Mouse (Mus musculus): Measurements from ENCODE around the gene Cyb5r1. TPM values are rescaled to one million over a fixed set of nuclear protein-coding genes. Genes with fewer than 3 reads are reported as not detected.

Cyb5r1 gene
- total and polyA plus RNA-seq, 2 experiments from 2014 or later: 9.2 to 14.5 TPM

DNA sequence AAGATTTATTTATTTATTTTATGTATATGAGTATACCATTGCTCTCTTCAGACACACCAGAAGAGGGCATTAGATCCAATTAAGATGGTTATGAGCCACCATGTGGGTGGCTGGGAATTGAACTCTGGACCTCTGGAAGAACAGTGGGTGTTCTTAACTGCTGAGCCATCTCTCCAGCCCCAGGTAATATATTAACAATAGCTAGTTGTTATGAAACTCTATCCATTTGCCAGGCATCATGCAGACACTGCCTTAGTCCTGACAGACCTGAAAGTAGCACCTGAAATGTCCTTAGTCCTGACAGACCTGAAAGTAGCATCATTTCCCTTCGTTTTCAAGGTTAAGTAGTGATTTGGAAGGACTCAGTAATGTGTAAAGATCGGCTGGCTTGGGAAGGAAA lies 8.7 kb downstream of the Cyb5r1 start:
- ATAC-seq: no peak
- peaks cover 11% of the 10 kb centered on the region for H3K4me1 ChIP-seq (ENCODE audit: insufficient read depth)
- no peak for DNase-seq
- H3K4me3 ChIP-seq (ENCODE audit: low read depth, low read length): no peak overlapping the region
- H3K27me3 ChIP-seq (ENCODE audit: insufficient read depth, low read length): no peaks in the 10 kb centered on the region
- 55% methylated on average over 2 of the region's 2 CpGs for WGBS
- H3K36me3 ChIP-seq (ENCODE audit: insufficient read depth): 0 out of 2 replicates have a peak, but pooled peaks cover 8% of the 10 kb centered on the region
- TF ChIP-seq CTCF (IDR thresholded peaks at IDR 0.05; ENCODE audit: low read depth): no peak
- H3K9ac ChIP-seq: no peak overlapping the region
- no peak overlapping the region for H3K4me2 ChIP-seq (ENCODE audit: low read depth)
- no peaks in the 10 kb centered on the region for H3K9me3 ChIP-seq (ENCODE audit: low read length)
- no peak overlapping the region for H3K27ac ChIP-seq (ENCODE audit: low read depth, low read length)

DNA sequence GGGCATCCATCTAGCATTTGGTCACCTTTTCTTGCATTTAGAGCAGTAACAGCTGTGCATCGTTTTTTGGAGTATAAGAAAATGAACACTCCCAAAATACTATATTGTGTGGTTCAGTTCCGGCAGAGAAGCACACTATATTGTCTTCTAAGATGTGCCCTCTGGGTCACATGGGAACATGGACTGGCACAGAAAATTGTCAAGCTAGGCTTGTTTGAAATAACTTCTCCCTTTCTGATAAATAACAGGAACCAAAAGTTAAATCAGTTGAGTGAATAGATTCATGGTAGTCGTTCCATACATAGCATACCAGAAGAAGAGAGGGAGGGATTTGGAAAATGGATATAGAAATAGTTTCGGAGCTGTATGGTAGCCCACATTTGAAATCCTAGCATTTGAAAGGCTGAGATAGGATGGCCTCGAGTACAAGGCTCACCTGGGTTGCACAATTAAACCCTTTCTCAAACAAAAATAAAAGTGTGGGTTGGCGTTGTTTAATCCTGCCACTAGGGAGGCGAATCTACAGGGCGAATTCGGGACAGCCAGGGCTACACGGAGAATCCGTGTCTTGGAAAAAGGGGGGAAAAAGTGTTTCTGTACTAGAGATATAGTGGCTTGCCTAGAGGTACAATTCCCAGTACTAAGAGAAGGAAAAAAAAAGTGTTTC lies 9.3 kb downstream of the Cyb5r1 start:
- Histone ChIP-seq H3K4me2 (ENCODE audit: low read depth) (peak overlapping the region; percentile 53), H3K9ac (0 out of 2 replicates have a peak overlapping the region, but pooled peaks have one; percentile 6), H3K9me3 (ENCODE audit: low read length) (no peaks in the 10 kb centered on the region), H3K4me1 (ENCODE audit: insufficient read depth) (peaks cover 11% of the 10 kb centered on the region), H3K36me3 (ENCODE audit: insufficient read depth) (0 out of 2 replicates have a peak, but pooled peaks cover 2% of the 10 kb centered on the region), H3K27ac (ENCODE audit: low read depth, low read length) (peak overlapping the region; percentile 57; the same call in 1 of the 2 replicates), H3K4me3 (ENCODE audit: low read depth, low read length) (peak overlapping the region; percentile 96), H3K27me3 (ENCODE audit: insufficient read depth, low read length) (no peaks in the 10 kb centered on the region)
- peak; percentile 58; the same call in 1 of the 2 replicates for TF ChIP-seq CTCF (IDR thresholded peaks at IDR 0.05; ENCODE audit: low read depth)
- WGBS: 13% methylated on average over 11 of the region's 11 CpGs
- ATAC-seq (peak; percentile 49), DNase-seq (no peak)

DNA sequence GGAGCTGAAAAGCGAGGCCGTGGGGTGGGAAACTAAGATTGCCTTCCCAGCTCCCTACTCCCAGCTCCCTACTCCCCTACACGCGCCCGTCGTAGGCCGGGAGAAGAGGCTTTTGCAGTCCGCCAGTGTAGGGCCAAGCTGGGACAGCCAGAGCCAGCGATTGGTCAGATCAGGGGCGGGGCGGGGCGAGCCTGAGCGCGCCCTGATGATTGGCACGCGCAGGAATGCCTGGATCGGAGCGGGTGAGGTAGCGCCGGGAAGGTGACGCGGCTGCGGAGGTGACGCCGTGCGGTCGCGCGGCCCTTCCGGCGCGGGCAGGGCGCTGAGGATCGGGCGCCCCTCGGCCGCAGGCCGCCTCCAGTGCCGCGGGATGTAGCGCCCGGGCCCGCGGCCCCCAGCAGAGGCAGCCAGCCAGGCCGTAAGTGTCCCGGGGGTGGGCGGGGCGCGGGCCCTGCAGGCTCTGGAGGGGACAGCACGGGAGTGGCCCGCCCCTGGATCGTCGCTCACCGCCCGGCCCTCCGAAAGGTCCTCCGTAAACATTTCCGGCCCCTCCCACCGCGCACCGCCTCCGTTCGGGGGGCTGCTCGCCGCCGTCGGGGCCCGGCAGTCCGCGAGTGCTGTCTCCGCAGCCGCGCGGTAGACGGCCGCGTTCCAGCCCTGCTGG lies 9.9 kb downstream of the Cyb5r1 start, which contains the start of gene Adipor1:
Adipor1 (plus strand) TSS at position 211 of the 664 bp plus-strand sequence.
- H3K9me3 ChIP-seq (ENCODE audit: low read length): no peaks in the 10 kb centered on the region
- no peaks in the 10 kb centered on the region for H3K27me3 ChIP-seq (ENCODE audit: insufficient read depth, low read length)
- DNase-seq (peak; percentile 96), ATAC-seq (peak; percentile 100)
- peak; percentile 28; the same call in 1 of the 2 replicates for TF ChIP-seq CTCF (IDR thresholded peaks at IDR 0.05; ENCODE audit: low read depth)
- H3K4me2 ChIP-seq (ENCODE audit: low read depth): peak within 1 kb of the TSS; percentile 53
- no peaks in the 10 kb centered on the region for H3K36me3 ChIP-seq (ENCODE audit: insufficient read depth)
- under 1% methylated on average over 68 of the region's 77 CpGs for WGBS
- H3K9ac ChIP-seq: peak within 1 kb of the TSS; percentile 79
- peak within 1 kb of the TSS; percentile 96 for H3K4me3 ChIP-seq (ENCODE audit: low read depth, low read length)
- H3K4me1 ChIP-seq (ENCODE audit: insufficient read depth): peaks cover 11% of the 10 kb centered on the region
- H3K27ac ChIP-seq (ENCODE audit: low read depth, low read length): peak within 1 kb of the TSS; percentile 85

DNA sequence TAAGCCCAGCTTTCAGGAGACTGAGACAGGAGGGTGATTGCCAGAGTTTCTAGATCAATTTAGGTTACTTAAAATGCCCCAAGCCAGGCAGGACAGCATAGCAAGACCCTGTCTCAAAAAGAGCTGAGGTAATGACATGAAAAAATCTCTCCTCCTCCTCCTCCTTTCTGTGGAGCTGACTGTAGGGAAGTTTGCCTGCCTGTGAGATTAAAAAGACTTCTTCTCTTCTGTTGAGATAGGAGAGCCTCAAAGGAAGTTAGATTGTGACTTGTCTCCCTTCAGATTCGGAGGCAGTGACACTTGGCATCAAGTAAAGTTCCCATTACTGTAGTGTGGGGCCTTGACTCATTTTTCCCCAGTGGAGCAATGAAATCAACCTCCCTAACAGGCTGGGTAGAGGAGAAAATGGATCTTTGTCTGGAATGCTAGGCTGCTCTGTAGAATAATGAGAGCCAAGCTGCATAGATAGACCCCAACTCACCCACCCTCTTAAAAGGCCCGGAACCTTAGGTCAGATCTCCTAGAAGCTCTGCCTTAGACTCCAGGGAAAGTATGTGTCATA lies 13.1 kb downstream of the Cyb5r1 start:
- H3K4me1 ChIP-seq (ENCODE audit: insufficient read depth): peaks cover 11% of the 10 kb centered on the region
- 75% methylated on average over 2 of the region's 2 CpGs for WGBS
- no peak overlapping the region for H3K27ac ChIP-seq (ENCODE audit: low read depth, low read length)
- TF ChIP-seq CTCF (IDR thresholded peaks at IDR 0.05; ENCODE audit: low read depth): no peak
- H3K4me3 ChIP-seq (ENCODE audit: low read depth, low read length): no peak overlapping the region
- DNase-seq (no peak), ATAC-seq (no peak)
- no peaks in the 10 kb centered on the region for H3K27me3 ChIP-seq (ENCODE audit: insufficient read depth, low read length)
- no peaks in the 10 kb centered on the region for H3K9me3 ChIP-seq (ENCODE audit: low read length)
- no peak overlapping the region for H3K9ac ChIP-seq
- H3K4me2 ChIP-seq (ENCODE audit: low read depth): no peak overlapping the region
- H3K36me3 ChIP-seq (ENCODE audit: insufficient read depth): no peaks in the 10 kb centered on the region; the same call in none of the 2 replicates

DNA sequence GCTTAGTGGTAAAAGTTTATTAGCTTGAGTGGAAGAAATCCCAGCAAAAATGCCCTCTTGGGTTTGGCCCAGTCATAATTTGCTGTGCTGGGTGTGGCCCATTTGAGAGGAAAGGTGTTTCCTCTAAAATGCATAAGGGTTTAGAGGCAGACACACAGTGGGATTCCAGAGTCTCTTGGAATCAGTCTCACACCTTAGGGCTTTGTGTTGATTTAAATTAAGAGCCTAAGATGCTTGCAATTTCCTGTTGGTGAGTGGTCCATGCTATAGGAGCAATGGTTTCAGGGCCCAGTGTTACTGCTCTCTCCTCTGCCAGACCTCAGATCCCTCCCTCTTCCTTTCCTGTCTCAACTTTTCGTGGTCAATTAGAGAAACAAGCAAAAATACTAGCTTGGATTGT lies 13.8 kb downstream of the Cyb5r1 start:
- Histone ChIP-seq H3K36me3 (ENCODE audit: insufficient read depth) (peaks cover under 1% of the 10 kb centered on the region), H3K4me1 (ENCODE audit: insufficient read depth) (peaks cover 11% of the 10 kb centered on the region), H3K9me3 (ENCODE audit: low read length) (no peaks in the 10 kb centered on the region), H3K4me3 (ENCODE audit: low read depth, low read length) (no peak overlapping the region), H3K9ac (no peak overlapping the region), H3K27ac (ENCODE audit: low read depth, low read length) (no peak overlapping the region), H3K27me3 (ENCODE audit: insufficient read depth, low read length) (no peaks in the 10 kb centered on the region), H3K4me2 (ENCODE audit: low read depth) (no peak overlapping the region)
- DNase-seq: no peak
- TF ChIP-seq CTCF (IDR thresholded peaks at IDR 0.05; ENCODE audit: low read depth): no peak
- WGBS: 74% methylated on average over 1 of the region's 1 CpGs
- no peak for ATAC-seq

DNA sequence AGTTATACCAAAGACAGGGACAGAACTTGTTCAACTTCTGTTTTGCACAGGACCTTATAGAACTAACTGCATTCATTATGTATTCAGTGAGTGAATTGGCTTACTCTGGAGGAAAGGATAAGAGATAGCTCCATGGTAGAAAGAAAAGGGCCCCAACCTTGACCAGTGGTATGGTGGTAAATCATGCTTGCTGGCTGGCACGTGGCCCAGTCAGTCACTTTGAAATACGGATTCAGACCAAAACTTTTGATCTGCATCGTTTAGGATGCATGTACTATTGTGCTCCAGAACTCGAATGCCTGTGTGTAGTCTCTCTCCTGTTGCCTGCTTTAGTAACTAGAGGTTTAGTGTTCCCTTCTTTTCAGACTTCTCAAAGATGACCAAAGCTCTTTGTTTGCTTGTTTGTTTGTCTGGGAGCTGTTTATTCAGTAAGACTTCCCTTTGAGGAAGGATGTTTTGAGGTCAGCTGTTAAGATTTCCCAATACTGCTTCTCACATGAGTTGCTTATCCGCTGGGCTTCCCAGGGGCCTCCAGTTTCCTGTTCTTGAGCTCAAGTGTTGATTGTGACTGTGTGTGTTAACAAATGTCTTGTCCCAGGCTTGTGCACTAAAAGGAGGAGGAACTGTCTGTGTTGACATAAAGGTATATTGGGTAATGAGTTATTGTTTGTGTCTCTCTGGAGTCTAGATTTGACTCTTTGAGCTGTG lies 14.5 kb downstream of the Cyb5r1 start:
- Histone ChIP-seq H3K9ac (no peak overlapping the region), H3K27me3 (ENCODE audit: insufficient read depth, low read length) (no peaks in the 10 kb centered on the region), H3K4me1 (ENCODE audit: insufficient read depth) (peaks cover 7% of the 10 kb centered on the region), H3K4me3 (ENCODE audit: low read depth, low read length) (no peak overlapping the region), H3K36me3 (ENCODE audit: insufficient read depth) (peaks cover 8% of the 10 kb centered on the region), H3K27ac (ENCODE audit: low read depth, low read length) (no peak overlapping the region), H3K9me3 (ENCODE audit: low read length) (no peaks in the 10 kb centered on the region), H3K4me2 (ENCODE audit: low read depth) (no peak overlapping the region)
- DNase-seq (no peak), ATAC-seq (no peak)
- 30% methylated on average over 5 of the region's 5 CpGs for WGBS
- no peak for TF ChIP-seq CTCF (IDR thresholded peaks at IDR 0.05; ENCODE audit: low read depth)

Measured in forebrain, postnatal 0 days (tissue).